Mouse (Mus musculus) monocyte, adult 2 months (primary cell): Measurements from ENCODE around the gene 1700010B08Rik.
"Not testable (repeated sequence)": the region's sequence is repeated elsewhere in the genome, so short reads cannot be mapped to it uniquely, and the experiment has no call there.

Experiments
- DNase-seq, 2 experiments: peaks; one replicate each; pipeline ENCODE4 v3.0.0; 2022; ENCODE audit warnings: low spot score in 2 of 2, low read depth in 1 of 2

1700010B08Rik gene

DNA sequence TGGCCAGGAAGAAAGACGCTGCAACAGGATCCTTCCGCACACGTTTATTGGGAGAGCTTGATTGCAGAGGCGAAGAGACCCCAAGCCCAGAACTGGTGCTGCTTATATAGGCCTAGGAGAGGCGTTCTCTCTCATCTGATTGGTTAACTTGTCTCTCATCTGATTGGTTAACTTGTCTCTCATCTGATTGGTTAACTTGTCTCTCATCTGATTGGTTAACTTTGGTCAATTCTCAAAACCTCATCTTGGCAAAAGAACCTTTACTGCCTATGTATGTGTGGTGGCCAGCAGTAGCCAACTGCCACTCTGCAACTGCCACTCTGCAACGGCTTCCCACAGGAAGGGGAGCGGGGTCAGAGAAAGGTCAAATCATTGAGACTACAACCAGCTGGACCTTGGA is at the start of gene 1700010B08Rik:
TSS of gene 1700010B08Rik (plus strand) at position 301 of the 400 bp plus-strand sequence.
- not testable (repeated sequence) for DNase-seq

DNA sequence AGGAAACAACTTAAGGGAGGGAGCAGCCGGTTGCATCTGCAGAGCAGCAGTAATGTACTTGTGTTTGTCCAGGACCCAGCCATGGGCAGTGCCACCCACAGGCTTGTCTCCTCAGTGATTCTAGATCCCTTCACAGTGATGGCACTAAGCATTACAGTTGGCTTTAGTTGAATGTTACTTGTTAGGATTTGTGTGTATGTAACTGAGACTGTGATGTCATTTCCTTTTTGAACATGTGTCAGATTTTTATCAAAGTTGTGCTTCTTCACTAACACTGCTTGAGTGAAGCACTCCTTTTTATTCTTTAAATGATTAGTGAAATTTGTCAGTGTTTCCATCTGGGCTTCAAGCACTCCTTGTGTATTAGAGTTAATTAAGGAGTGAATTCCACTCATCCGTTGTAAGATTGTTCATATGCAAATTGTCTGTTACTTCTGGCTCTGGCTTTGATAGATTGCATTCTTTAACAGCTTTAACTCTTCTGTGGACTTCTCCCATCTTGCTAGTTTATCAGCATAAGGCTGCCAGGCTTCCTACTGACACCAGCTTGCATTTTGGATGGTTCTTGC is 46.8 kb upstream of the 1700010B08Rik start:
- DNase-seq, result no peak

DNA sequence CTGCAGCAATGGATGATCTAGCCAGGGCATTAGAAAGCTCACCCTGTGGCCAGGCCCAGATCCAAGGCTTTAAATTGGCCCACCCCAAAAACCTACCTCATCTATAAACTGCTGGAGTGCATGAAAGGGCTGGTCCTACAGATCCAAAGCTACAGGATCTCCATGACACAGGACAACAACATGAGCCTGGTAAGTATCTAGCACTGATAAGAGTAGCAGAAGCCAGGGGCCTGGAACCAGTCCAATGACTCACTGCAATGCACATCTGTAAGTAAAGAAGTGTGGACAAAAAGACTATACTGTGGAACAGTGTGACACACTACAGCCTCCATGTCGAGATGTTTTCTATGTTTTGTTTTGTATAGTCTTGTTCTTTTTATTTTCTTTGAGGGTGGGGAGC is 45.7 kb upstream of the 1700010B08Rik start:
- no peak for DNase-seq

DNA sequence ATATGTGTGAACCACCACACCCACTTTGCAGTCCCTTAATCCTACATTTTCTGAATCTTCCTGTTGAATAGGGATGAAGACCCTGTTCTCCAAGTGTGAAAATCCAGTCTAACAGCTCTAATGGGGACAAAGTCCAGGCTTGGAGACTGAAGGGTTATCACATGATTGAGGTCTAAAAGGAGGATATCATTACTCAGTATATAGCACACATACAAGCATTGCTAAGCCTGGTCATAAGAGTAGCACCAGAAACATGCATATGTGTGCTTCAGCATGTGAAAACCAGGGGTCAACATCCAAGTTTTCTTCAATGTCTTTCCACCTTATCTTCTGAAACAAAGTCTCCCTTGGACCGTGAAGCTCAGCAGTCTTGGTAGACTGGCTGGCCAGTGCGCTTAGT is 40.6 kb upstream of the 1700010B08Rik start:
- DNase-seq, result no peak

DNA sequence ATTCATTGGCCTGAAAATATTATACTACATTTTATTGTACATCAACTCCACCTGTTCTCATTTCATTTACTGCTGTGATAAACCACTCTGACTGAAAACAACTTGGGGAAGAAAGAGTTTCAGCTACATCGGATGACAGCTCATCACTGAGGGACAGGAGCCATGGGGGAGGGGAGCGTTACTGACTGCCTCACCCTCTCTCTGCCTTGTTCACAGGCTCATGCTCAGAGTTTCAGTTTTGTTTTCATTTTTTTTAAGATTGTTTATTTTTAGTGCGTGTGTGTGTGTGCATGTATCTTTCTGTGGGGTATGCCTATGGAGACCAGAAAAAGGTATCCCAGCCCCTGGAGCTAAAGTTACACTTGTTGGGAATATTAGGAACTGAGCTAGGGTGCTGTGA is 40.0 kb upstream of the 1700010B08Rik start:
- DNase-seq, result no peak

DNA sequence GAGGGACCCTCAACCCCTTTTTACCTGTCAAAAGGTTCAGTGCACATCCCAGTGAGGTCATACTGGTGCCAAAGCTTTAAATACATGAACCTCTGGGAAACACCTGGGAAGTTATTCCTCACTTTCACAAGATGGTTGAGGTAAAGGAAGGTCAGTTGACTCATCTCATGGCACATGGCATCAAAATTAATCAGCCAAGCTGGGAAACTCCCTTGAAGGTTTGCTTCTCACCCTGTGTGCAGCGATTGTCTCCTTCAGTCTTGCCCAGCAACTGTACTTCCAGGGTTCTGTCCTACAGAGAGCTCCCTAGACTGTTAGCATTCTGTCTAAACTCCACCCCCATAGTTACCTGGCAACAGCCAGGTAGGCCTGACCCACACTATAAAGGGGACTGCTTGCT is 39.1 kb upstream of the 1700010B08Rik start:
- DNase-seq, result no peak

DNA sequence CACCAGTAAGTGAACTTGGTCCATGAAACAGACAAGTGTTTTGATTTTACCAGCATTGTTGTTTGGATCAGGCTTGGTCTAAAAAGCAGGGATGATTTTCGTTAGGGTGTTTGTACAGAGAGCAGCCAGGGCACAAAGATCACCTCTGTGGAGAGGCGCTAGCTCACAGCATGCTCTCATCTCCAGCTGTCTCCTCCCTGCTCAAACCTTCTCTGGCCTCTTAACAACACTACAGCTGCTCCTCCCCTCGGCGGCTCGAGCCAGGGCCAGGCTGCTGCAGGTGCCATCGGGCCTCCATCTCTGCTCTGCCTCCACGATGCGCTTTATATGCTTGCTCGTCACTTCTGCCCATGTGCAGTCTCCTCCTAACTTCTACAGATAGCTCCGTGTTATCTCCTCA is 36.4 kb upstream of the 1700010B08Rik start:
- no peak for DNase-seq

DNA sequence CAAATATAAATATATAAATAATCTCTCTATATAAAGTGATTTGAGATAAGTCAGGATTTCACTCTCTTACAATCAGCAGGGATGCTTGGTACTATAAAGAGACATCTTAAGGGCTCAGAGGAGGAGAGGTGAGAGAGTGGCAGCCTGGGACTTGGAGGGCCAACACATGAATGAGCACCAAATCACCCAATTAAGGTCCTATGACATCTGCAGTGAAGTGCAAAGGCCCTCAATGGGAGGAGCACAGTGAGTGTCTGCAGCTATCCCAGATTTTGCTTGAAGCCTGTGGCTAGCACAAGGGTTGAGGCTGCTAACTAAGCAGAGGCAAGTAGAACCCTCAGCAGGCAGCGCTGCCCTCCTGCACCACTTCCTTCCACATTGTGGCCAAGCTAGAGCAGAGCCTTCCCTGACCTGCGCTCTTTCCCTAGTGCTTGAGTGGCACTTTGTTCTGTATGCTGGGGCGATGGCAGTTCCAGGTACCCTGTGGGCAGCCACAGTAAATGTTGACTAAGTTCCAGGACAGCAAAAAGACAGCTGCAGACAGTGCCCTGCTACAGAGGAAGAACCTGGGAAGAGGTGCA is 33.3 kb upstream of the 1700010B08Rik start:
- DNase-seq, result no peak

DNA sequence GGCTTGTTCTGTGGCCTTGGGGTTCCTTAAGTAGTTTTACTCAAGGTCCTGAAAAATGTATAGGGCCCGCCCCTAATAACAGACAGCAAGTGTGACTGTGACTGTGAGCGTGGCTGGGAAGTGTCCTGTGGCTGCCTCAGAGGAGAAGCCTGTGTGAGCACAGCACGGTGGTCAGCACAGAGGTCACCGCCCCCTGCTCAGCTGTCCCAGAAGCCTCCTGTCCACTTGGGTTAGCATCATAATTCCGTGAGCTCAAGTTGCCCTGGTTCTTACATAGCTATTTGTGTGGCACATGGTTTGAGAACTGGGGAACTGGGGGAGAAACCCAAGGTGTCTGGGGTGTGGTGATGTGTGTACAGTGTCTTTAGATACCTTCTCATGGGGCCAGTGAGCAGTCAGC is 31.9 kb upstream of the 1700010B08Rik start:
- DNase-seq, result no peak

DNA sequence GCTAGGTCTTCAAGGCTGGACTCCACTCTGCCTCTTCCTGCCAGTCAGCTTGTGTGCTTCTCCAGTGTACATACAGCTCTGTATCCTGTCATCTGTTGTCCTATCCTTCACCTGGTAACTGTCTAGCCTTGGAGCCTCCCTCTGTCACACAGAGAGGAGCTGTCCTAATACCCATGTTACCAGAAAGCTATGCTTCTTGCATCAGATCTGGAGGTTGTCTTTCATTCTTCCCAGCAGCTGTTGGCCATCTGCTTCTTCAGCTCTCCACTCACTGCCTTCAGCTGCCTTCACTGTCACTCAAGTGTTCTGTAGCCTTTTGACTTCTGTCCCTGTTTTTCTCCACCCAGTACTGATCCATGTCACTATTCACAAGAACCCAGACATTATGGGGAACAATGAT is 29.4 kb upstream of the 1700010B08Rik start:
- DNase-seq, result no peak

DNA sequence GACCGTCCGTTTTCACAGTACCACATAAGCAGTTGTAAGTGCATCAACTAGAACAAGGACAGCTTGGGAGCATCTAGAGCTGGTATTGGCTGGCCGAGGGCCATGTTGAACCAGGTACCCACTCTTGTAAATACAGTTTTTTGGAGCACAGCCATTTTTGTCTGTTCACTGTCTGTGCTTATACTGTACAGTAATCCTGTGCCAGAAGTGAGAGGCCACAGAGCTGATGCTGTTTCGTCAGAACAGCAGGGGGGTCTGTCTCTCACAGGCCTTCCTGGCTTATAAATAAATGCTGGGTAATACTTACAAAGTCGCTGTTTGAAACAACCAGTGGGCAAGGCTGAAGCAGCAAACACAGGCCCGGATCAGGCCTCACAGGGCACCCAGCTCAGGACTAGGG is 27.5 kb upstream of the 1700010B08Rik start:
- no peak for DNase-seq

DNA sequence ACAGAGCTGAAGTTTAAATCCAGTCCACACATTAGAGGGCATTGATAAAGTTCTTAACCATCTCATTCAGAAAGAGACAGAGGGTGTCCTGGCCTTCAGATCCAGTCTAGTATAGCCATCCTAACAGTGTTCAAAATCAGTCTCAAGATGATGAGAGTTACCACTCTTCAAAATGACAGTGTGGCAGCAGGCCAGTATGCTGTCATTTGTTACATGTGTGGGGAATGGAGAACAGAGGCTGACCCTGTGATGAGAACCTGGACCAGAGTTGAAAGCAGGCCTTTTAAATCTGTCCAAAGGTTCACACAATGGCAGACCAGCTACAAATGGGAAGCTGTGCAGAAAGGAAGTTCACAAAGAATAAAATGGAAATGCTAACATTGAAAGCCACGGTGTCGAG is 26.5 kb upstream of the 1700010B08Rik start:
- DNase-seq, result no peak

DNA sequence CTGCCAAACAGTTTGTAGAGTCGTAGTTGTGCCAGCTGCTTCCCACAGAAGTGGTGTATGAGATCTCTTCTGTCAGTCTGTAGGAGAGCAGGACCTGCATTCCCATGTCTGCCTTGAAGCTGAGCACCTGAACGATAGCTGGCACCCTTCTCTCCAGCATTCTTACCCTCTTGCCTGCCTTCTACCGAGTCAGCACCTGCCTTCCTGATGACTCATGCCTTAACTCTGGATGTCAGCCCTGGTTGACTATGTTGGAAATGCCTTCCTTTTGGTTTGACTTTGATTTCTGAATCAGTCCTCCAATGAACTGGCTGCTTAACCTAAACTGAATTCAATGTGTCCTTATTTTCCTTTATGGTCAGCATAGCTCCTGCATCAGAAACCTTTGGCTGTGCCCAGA is 20.4 kb upstream of the 1700010B08Rik start:
- DNase-seq, result no peak

DNA sequence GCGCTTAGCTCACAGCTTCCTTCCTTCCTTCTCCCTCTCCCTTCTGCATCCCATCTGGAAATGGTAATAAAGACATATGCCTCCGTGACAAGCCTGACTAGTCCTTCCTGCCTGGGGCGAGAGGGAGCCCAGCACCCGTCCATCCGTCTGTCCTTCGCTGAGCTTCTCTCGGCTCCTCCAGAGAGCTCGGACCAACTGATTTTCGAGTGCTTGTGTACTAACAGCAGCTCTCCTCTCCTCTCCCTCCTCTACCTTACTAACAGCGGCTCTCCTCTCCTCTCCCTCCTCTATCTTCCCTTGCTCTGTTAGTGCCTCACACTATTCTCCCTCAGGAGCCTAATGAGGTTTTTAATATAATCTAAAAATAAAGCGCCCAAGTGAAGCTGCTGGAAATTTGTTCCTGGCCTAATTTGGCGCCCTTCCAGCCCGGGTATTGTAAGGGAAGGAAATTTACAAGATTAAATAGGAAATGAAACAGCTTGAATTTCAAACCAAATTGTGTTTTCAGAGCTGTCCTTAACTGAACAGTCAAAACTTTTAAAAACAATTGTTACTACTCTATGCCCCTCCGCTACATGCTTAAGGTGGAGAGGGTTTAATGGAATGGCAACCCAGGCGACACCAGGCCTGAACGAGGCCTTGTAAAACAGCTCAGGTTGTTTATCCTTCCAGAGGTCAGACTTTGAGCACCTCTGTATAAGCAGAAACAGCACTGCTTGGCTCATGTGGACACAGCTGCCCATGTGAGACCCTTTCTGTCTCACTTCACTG is 16.9 kb upstream of the 1700010B08Rik start:
- no peak for DNase-seq

DNA sequence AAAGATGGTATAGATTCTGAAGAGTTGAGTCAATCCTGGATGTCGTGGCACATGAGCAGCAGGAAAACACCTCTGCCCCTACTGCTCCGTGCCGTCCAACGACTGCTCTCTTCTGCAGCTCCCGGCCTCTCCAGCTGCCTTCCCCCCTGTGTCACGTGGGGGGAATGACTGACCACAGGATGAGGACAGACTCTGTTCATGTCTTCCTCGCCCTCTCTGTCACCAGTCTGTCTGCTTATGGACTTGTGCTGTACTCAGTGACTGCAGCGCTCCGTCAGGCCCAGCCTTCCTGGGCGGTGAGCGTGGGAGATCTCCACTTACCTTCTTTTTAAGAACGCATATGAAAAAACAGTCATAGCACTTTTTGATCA is 16.4 kb upstream of the 1700010B08Rik start:
- no peak for DNase-seq

DNA sequence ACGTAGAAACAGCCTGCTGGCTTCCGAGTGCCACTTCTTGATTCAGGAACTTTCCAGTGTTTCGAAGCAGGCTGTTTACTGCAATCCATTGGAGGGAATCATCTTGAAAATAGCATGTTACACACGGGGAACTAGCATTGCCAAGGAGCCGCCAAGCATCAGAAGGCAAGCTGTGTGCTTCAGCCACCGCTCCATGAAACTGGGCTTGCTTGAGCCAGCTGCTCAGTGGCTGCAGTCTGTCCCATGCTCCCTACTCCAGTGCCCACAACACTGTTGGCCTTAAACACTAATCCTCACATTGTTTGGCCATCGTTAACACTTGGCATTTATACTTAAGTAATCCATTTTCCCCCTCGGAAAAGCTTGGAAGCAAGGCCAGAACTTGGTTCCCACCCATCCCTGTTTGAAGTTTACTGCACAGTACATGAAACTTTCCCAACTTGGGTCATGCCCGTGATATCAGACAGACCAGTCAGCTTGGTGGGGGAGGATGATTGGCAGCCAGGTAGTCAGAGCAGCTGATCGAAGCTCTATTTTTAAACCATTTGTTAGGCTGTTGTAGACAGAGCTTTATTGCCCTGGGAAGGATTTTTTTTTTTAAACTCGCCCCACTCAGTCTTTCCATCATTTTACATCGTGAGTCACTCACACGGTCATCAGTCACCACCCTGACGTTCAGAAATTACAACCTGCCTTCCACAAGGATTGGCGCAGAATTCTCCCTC is 13.2 kb upstream of the 1700010B08Rik start:
- no peak for DNase-seq

DNA sequence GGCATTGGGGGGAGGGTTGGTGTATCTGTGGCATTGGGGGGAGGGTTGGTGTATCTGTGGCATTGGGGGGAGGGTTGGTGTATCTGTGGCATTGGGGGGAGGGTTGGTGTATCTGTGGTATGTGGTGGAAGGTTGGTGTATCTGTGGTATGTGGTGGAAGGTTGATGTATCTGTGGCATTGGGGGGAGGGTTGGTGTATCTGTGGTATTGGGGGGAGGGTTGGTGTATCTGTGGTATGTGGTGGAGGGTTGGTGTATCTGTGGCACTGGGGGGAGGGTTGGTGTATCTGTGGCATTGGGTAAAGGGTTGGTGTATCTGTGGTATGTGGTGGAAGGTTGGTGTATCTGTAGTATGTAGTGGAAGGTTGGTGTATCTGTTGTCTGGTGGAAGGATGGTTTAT is 11.6 kb upstream of the 1700010B08Rik start:
- not testable (repeated sequence) for DNase-seq

DNA sequence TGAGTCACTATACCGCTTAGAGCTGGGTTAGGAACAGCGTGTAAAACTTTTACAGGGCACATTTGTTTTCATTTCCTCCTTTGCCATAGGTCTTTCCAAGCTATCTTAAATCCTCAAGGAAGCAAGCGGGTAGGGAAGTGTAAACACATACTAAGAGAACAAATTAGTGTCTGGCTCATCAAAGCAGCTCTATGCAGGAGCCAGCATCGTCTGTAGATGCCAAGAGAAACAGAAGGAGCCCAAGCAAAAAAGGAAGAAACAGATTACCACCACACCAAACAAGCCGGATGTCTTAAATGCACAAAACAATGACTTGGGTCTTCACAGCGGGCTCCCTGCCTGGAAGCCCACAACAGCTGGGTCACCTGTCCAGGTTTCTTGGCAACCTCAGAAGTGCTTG is 9.0 kb upstream of the 1700010B08Rik start:
- no peak for DNase-seq

DNA sequence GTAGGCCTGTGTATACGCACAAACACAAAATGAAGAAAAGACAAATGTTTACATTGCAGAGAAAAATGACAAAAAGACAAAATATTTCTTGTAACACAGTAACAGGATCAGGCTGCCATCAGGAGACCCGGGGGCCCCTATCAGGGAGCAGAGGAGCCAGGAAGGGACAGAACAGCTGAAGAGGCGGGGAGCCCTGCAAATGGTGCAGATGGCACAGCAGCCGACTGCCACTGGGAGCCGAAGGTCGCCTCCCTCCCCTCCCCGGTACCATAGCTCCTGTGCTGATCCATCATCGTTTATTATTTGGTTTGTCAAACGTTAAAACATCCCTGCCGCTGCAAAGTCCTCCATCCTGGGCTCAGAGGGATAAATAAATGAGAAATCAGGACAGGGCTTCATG is 6.6 kb upstream of the 1700010B08Rik start:
- DNase-seq, result no peak

DNA sequence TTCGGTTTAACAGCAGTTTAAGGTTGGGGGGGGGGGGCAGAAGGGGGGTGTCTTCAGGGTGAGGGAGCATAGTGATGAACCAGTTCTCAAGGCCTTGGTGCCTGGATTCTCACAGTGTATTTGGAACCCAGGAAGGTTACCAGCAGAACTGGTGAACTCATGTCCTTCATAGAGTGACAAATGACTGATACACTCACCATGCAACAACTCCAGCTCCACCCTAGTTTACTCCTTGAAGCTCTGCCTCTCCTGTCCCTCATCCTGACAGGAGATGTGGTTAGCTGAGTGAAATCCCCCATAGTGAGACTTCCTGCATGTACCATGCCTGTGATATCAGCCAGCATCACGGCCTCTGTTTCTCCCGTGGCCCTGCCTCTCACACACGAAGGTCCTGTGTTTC is 6.0 kb upstream of the 1700010B08Rik start:
- no peak for DNase-seq

DNA sequence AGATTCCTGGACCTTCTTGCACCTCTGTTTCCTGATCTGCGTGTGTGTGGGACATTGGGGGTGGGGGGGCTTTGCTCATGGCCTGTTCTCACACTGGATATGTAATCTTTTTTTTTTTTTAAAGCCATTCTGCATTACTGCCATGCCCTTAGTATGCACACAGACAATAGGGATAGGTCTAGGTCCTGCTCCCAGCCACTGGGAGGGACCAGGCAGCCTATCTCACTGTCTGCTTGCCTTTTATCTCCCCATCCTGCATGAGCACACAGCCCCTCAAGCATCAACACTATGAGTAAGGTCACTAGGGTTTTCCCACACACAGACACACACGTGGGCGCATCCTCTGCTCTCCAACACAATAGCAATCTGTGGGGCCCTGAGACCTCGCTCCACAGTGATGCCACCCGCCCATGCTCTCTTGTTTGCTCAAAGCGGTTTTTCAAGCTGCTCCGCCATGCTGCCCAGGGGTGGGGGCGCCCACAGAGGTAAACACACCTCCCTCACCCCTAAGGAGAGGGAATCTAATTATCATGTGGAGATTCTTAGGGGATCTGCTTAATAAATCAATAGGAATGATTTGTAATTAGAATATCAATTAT is 4.5 kb upstream of the 1700010B08Rik start:
- DNase-seq, result no peak

DNA sequence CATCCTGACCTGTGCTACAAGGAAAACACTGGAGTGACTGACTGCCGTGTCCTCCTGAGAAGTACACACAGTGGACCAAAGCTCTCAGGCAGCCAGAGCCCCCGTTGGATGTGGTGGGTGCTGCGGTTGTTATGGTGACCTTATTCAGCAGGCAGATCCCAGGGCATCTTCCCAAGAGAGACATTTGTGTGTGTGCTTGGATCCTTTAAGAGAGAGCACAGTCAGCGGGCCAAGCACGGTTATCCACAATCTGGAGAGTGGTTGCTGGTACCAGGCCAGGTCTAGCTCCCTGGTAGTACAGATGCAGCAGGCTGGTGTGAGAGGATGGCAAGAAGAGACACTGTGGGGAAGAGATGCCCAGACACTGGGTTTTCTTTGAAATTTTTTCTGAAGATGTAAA is 2.2 kb upstream of the 1700010B08Rik start:
- DNase-seq, result no peak
